Mouse (Mus musculus): ENCODE results near the gene Rab31. TPM values are rescaled to one million over a fixed set of nuclear protein-coding genes. Genes with fewer than 3 reads are reported as not detected.

Rab31 gene
- polyA plus RNA-seq, 1 experiment, result 60.7 TPM

DNA sequence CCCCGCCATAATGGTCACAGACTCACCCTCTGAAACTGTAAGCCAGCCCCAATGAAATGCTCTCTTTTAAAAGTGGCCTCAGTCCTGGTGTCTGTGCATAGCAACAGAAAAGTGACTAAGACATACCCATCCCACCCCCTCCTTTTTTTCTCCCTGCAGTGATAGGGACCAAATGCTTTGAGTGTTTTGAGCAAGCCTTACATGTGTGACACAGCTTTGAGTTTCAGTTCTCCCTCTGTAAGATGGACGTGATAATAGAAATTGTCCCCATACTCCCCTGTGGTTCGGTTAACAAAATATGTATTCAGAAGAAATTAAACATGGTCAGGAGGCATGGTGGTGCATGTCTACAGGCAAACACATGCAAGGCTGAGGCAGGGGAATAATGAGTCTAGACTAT lies 16.7 kb downstream of the Rab31 start:
- Histone ChIP-seq H3K36me3 (ENCODE audit: control insufficient read depth, insufficient read depth) (peaks cover 15% of the 10 kb centered on the region), H3ac (ENCODE audit: control insufficient read depth, insufficient read length) (no peak overlapping the region), H3K79me2 (ENCODE audit: control insufficient read depth, insufficient read depth) (peaks cover 82% of the 10 kb centered on the region), H3K4me2 (ENCODE audit: low read depth) (no peak overlapping the region), H3K27me3 (ENCODE audit: control insufficient read depth, insufficient read depth, insufficient read length) (no peaks in the 10 kb centered on the region), H3K4me3 (no peak overlapping the region)
- no peak for TF ChIP-seq MYOG (IDR thresholded peaks at IDR 0.05; ENCODE audit: control insufficient read depth in 1 of 3, insufficient read depth in 1 of 3, insufficient read length in 2 of 3, low read depth in 2 of 3)
- TF ChIP-seq MYOD1 (IDR thresholded peaks at IDR 0.05; ENCODE audit: control insufficient read depth in 1 of 3, insufficient read length in 2 of 3, low read depth in 2 of 3), result no peak
- TF ChIP-seq REST (IDR thresholded peaks at IDR 0.05; ENCODE audit: insufficient read depth, insufficient read length), result no peak
- no peak for TF ChIP-seq TCF3 (IDR thresholded peaks at IDR 0.05; ENCODE audit: insufficient read length, low read depth)
- TF ChIP-seq CEBPB (IDR thresholded peaks at IDR 0.05; ENCODE audit: insufficient read depth, poor library complexity, severe bottlenecking), result no peak
- TF ChIP-seq POLR2A (IDR thresholded peaks at IDR 0.05; ENCODE audit: insufficient read length, low read depth), result no peak
- TF ChIP-seq E2F4 (IDR thresholded peaks at IDR 0.05; ENCODE audit: insufficient read depth), result no peak
- no peak for TF ChIP-seq POLR2AphosphoS2 (IDR thresholded peaks at IDR 0.05; ENCODE audit: insufficient read length, low read depth)
- no peak for TF ChIP-seq SRF (IDR thresholded peaks at IDR 0.05; ENCODE audit: control insufficient read depth, insufficient read length, low read depth)
- no peak for TF ChIP-seq TCF12 (IDR thresholded peaks at IDR 0.05; ENCODE audit: insufficient read depth, poor library complexity, severe bottlenecking)
- no peak for TF ChIP-seq USF1 (IDR thresholded peaks at IDR 0.05; ENCODE audit: low read depth)
- no peak for TF ChIP-seq MAX (IDR thresholded peaks at IDR 0.05; ENCODE audit: low read depth)

DNA sequence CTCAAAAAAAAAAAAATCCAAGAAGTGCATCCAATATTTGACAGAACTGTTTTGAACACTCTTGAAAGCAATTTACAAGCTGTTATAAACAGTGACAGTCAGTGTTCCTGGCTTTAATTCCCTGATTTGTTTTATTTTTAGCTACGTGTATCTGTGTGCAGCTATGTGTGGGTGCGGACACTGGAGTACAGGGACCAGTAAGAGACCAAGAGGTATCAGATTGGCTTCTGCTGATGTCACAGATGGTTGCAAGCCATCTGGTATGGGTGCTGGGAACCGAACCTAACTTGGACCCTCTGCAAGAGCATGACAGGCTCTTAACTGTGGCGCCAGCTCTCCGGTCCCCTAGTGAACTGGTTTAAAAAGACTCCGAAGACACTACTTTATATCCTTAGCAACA lies 19.4 kb downstream of the Rab31 start:
- Histone ChIP-seq H3ac (ENCODE audit: control insufficient read depth, insufficient read length) (no peak overlapping the region), H3K36me3 (ENCODE audit: control insufficient read depth, insufficient read depth) (peaks cover 3% of the 10 kb centered on the region), H3K4me3 (no peak overlapping the region), H3K27me3 (ENCODE audit: control insufficient read depth, insufficient read depth, insufficient read length) (no peaks in the 10 kb centered on the region), H3K79me2 (ENCODE audit: control insufficient read depth, insufficient read depth) (peaks cover 83% of the 10 kb centered on the region), H3K4me2 (ENCODE audit: low read depth) (no peak overlapping the region)
- TF ChIP-seq MYOD1 (IDR thresholded peaks at IDR 0.05; ENCODE audit: control insufficient read depth in 1 of 3, insufficient read length in 2 of 3, low read depth in 2 of 3) (no peak), TCF12 (IDR thresholded peaks at IDR 0.05; ENCODE audit: insufficient read depth, poor library complexity, severe bottlenecking) (no peak), E2F4 (IDR thresholded peaks at IDR 0.05; ENCODE audit: insufficient read depth) (no peak), MYOG (IDR thresholded peaks at IDR 0.05; ENCODE audit: control insufficient read depth in 1 of 3, insufficient read depth in 1 of 3, insufficient read length in 2 of 3, low read depth in 2 of 3) (no peak), TCF3 (IDR thresholded peaks at IDR 0.05; ENCODE audit: insufficient read length, low read depth) (no peak), SRF (IDR thresholded peaks at IDR 0.05; ENCODE audit: control insufficient read depth, insufficient read length, low read depth) (no peak), POLR2AphosphoS2 (IDR thresholded peaks at IDR 0.05; ENCODE audit: insufficient read length, low read depth) (no peak)

DNA sequence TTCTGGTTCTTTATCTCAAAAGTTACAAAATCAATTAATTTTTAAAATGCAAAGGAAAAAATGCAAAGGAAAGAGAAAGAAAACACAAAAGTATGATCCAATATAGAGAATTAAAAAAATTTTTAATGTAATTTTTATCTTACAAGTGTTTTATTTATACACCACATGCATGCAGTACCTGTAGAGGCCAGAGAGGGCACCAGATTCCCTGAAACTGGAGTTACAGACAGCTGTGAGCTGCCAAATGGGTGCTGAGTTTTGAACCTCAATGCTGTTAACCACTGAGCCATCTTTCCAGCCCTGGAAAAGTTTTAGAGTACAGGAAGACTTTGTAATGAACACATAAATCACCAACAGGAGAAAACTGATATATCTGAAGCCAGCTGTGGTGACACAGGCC lies 22.3 kb downstream of the Rab31 start:
- no peak overlapping the region for H3ac ChIP-seq (ENCODE audit: control insufficient read depth, insufficient read length)
- H3K79me2 ChIP-seq (ENCODE audit: control insufficient read depth, insufficient read depth), result peaks cover 85% of the 10 kb centered on the region
- no peaks in the 10 kb centered on the region for H3K27me3 ChIP-seq (ENCODE audit: control insufficient read depth, insufficient read depth, insufficient read length)
- TF ChIP-seq REST (IDR thresholded peaks at IDR 0.05; ENCODE audit: insufficient read depth, insufficient read length) (no peak), POLR2AphosphoS2 (IDR thresholded peaks at IDR 0.05; ENCODE audit: insufficient read length, low read depth) (no peak), USF1 (IDR thresholded peaks at IDR 0.05; ENCODE audit: low read depth) (no peak), SRF (IDR thresholded peaks at IDR 0.05; ENCODE audit: control insufficient read depth, insufficient read length, low read depth) (no peak), MAX (IDR thresholded peaks at IDR 0.05; ENCODE audit: low read depth) (no peak), MYOD1 (IDR thresholded peaks at IDR 0.05; ENCODE audit: control insufficient read depth in 1 of 3, insufficient read length in 2 of 3, low read depth in 2 of 3) (no peak), E2F4 (IDR thresholded peaks at IDR 0.05; ENCODE audit: insufficient read depth) (no peak), CEBPB (IDR thresholded peaks at IDR 0.05; ENCODE audit: insufficient read depth, poor library complexity, severe bottlenecking) (no peak)
- H3K4me3 ChIP-seq, result no peak overlapping the region
- H3K4me2 ChIP-seq (ENCODE audit: low read depth), result no peak overlapping the region
- H3K36me3 ChIP-seq (ENCODE audit: control insufficient read depth, insufficient read depth), result no peaks in the 10 kb centered on the region

- Histone ChIP-seq H3K4me2 (ENCODE audit: low read depth) (no peak overlapping the region), H3ac (ENCODE audit: control insufficient read depth, insufficient read length) (no peak overlapping the region), H3K36me3 (ENCODE audit: control insufficient read depth, insufficient read depth) (no peaks in the 10 kb centered on the region), H3K4me3 (no peak overlapping the region), H3K79me2 (ENCODE audit: control insufficient read depth, insufficient read depth) (peaks cover 85% of the 10 kb centered on the region), H3K27me3 (ENCODE audit: control insufficient read depth, insufficient read depth, insufficient read length) (no peaks in the 10 kb centered on the region)
- TF ChIP-seq TCF12 (IDR thresholded peaks at IDR 0.05; ENCODE audit: insufficient read depth, poor library complexity, severe bottlenecking), result no peak
- no peak for TF ChIP-seq MYOD1 (IDR thresholded peaks at IDR 0.05; ENCODE audit: control insufficient read depth in 1 of 3, insufficient read length in 2 of 3, low read depth in 2 of 3)
- TF ChIP-seq TCF3 (IDR thresholded peaks at IDR 0.05; ENCODE audit: insufficient read length, low read depth), result no peak
- no peak for TF ChIP-seq POLR2A (IDR thresholded peaks at IDR 0.05; ENCODE audit: insufficient read length, low read depth)
- no peak for TF ChIP-seq E2F4 (IDR thresholded peaks at IDR 0.05; ENCODE audit: insufficient read depth)
Observed at GRCm38 (mm10) chr17:65749803-65750202, 22.7 kb downstream of the Rab31 start.

- Histone ChIP-seq H3K79me2 (ENCODE audit: control insufficient read depth, insufficient read depth) (peaks cover 81% of the 10 kb centered on the region), H3K27me3 (ENCODE audit: control insufficient read depth, insufficient read depth, insufficient read length) (no peaks in the 10 kb centered on the region), H3ac (ENCODE audit: control insufficient read depth, insufficient read length) (no peak overlapping the region), H3K4me3 (no peak overlapping the region), H3K36me3 (ENCODE audit: control insufficient read depth, insufficient read depth) (no peaks in the 10 kb centered on the region), H3K4me2 (ENCODE audit: low read depth) (no peak overlapping the region)
- TF ChIP-seq SRF (IDR thresholded peaks at IDR 0.05; ENCODE audit: control insufficient read depth, insufficient read length, low read depth), result no peak
- TF ChIP-seq POLR2A (IDR thresholded peaks at IDR 0.05; ENCODE audit: insufficient read length, low read depth), result no peak
- no peak for TF ChIP-seq TCF3 (IDR thresholded peaks at IDR 0.05; ENCODE audit: insufficient read length, low read depth)
- no peak for TF ChIP-seq MYOG (IDR thresholded peaks at IDR 0.05; ENCODE audit: control insufficient read depth in 1 of 3, insufficient read depth in 1 of 3, insufficient read length in 2 of 3, low read depth in 2 of 3)
- no peak for TF ChIP-seq CEBPB (IDR thresholded peaks at IDR 0.05; ENCODE audit: insufficient read depth, poor library complexity, severe bottlenecking)
- TF ChIP-seq POLR2AphosphoS2 (IDR thresholded peaks at IDR 0.05; ENCODE audit: insufficient read length, low read depth), result no peak
- no peak for TF ChIP-seq TCF12 (IDR thresholded peaks at IDR 0.05; ENCODE audit: insufficient read depth, poor library complexity, severe bottlenecking)
- no peak for TF ChIP-seq MAX (IDR thresholded peaks at IDR 0.05; ENCODE audit: low read depth)
- TF ChIP-seq E2F4 (IDR thresholded peaks at IDR 0.05; ENCODE audit: insufficient read depth), result no peak
- TF ChIP-seq MYOD1 (IDR thresholded peaks at IDR 0.05; ENCODE audit: control insufficient read depth in 1 of 3, insufficient read length in 2 of 3, low read depth in 2 of 3), result no peak
- no peak for TF ChIP-seq USF1 (IDR thresholded peaks at IDR 0.05; ENCODE audit: low read depth)
- TF ChIP-seq REST (IDR thresholded peaks at IDR 0.05; ENCODE audit: insufficient read depth, insufficient read length), result no peak
Observed at GRCm38 (mm10) chr17:65748997-65749396, 23.6 kb downstream of the Rab31 start.

All from myocyte (in vitro differentiated cells).